Mouse (Mus musculus): Measurements from ENCODE around the gene Cyb5b.

- TF ChIP-seq CTCF (IDR thresholded peaks at IDR 0.05; ENCODE audit: borderline replicate concordance, extremely low read depth, insufficient read depth, insufficient read length) (no peak), POLR2A (IDR thresholded peaks at IDR 0.05; ENCODE audit: borderline replicate concordance, extremely low read depth, insufficient read depth, insufficient read length, poor library complexity, severe bottlenecking) (no peak)
Observed at GRCm38 (mm10) chr8:107184996-107185395, 34.6 kb downstream of the Cyb5b start.

Data from brain, embryonic 14.5 days (tissue).